Mouse (Mus musculus) ES-E14 (cell line): ENCODE measurements around the gene Ttc27. TPM values are rescaled to one million over a fixed set of nuclear protein-coding genes. Genes with fewer than 3 reads are reported as not detected.

Experiments
- DNase-seq: peaks from one replicate; pipeline ENCODE4 v3.0.0-alpha.2; 2013; ENCODE audit warnings: low read depth, low spot score
- H3K27ac ChIP-seq: 2 replicates; pipeline ENCODE4 v1.5.1; 2012; ENCODE audit warnings: low read depth, mild to moderate bottlenecking, low read length, moderate library complexity, mixed read lengths; ENCODE audit not compliant: poor library complexity, insufficient read depth, severe bottlenecking
- H3K36me3 ChIP-seq: 2 replicates; pipeline ENCODE4 v1.6.1; 2012; ENCODE audit warnings: mild to moderate bottlenecking, low read length, moderate library complexity, mixed read lengths; ENCODE audit not compliant: control insufficient read depth, poor library complexity, insufficient read depth, severe bottlenecking
- H3K4me1 ChIP-seq, 2 experiments: fragments of 150-350 bp in 1 of 2; sonication (generic) in 1 of 2; 2 replicates each; pipeline ENCODE4 v1.6.1; 2012; ENCODE audit warnings: low read length in 2 of 2, mild to moderate bottlenecking in 1 of 2, mixed read lengths in 1 of 2; ENCODE audit not compliant: control insufficient read depth in 2 of 2, insufficient read depth in 2 of 2, poor library complexity in 1 of 2
- H3K4me3 ChIP-seq, 2 experiments: fragments of 150-350 bp in 1 of 2; sonication (generic) in 1 of 2; 2 replicates each; pipeline ENCODE4 v1.5.1; 2012; ENCODE audit warnings: low read length in 2 of 2, low read depth in 1 of 2, mild to moderate bottlenecking in 1 of 2, mixed read lengths in 1 of 2; ENCODE audit not compliant: insufficient read depth in 1 of 2, poor library complexity in 1 of 2, severe bottlenecking in 1 of 2
- H3K9ac ChIP-seq: 2 replicates; pipeline ENCODE4 v1.6.1; 2012; ENCODE audit warnings: low read depth, mild to moderate bottlenecking, low read length, mixed read lengths; ENCODE audit not compliant: poor library complexity, insufficient read depth, severe bottlenecking
- H3K9me3 ChIP-seq: fragments of 150-350 bp; sonication (generic); 2 replicates; pipeline ENCODE4 v1.6.1; 2012; ENCODE audit warnings: low read depth, mild to moderate bottlenecking, low read length; ENCODE audit not compliant: control insufficient read depth, insufficient read depth
- CHD2 ChIP-seq: IDR thresholded peaks from 2 replicates; pipeline ENCODE4 v1.6.1; 2014; ENCODE audit warnings: mild to moderate bottlenecking, low read depth, low read length, inconsistent platforms
- HCFC1 ChIP-seq: IDR thresholded peaks from 2 replicates; pipeline ENCODE4 v1.6.1; 2012; ENCODE audit warnings: low read length, inconsistent platforms, borderline replicate concordance; ENCODE audit not compliant: insufficient read depth
- MAFK ChIP-seq: IDR thresholded peaks from 2 replicates; pipeline ENCODE4 v1.6.1; 2014; ENCODE audit warnings: mild to moderate bottlenecking, low read depth, low read length, inconsistent platforms; ENCODE audit not compliant: insufficient read depth
- ZC3H11A ChIP-seq: IDR thresholded peaks from 2 replicates; pipeline ENCODE4 v1.6.1; 2012; ENCODE audit warnings: low read depth, mild to moderate bottlenecking, inconsistent platforms, low read length, borderline replicate concordance
- ZNF384 ChIP-seq: IDR thresholded peaks from 2 replicates; pipeline ENCODE4 v1.6.1; 2012; ENCODE audit warnings: low read depth, low read length, inconsistent platforms
- in situ Hi-C, 2 experiments: fragments of 600-800 bp; cut with MboI; formaldehyde crosslinking; loops; one replicate each; pipeline ENCODE4 v1.15.1; 2025; ENCODE audit warnings: low sequenced_read_pairs in 2 of 2, inconsistent platforms in 1 of 2; ENCODE audit not compliant: unreplicated experiment in 2 of 2
- total RNA-seq: library from RNA; depleted of rRNA; stranded (reverse); fragments of 300-350 nt; gene quantifications from 2 replicates; pipeline ENCODE4 v1.2.3, GENCODE M21; 2012

The Ttc27 gene
- total RNA-seq, 1 experiment: 52.3 TPM

DNA sequence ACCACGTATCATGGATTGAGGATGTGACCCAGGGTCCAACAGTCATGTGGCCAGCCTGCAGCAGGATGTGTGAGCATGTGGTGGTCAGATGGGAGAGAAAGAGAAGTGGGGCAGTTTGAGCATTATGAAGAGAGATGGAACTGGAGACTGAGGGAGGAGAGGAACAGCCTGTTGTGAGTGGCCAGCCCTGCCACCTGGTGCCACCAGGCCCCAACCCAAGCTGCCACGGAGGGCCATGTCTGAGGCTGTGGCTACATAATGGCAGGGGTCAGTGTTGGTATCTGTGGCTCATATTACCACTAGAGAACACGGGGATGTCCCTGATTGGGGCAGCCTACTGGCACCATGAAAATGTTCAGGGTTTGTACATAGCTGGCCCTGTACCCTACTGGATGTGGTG, 2.4 kb upstream of the Ttc27 start:
- Histone ChIP-seq H3K9ac (no peak overlapping the region), H3K36me3 (no peaks in the 10 kb centered on the region; the same call in 1 of the 2 replicates), H3K27ac (no peak overlapping the region), H3K4me3 (no peak overlapping the region), H3K4me1 (no peaks in the 10 kb centered on the region), H3K9me3 (no peaks in the 10 kb centered on the region)
- in situ Hi-C loops: no loop called here
- no peak for TF ChIP-seq ZNF384
- TF ChIP-seq ZC3H11A: no peak
- TF ChIP-seq HCFC1: no peak
- TF ChIP-seq MAFK: no peak
- no peak for TF ChIP-seq CHD2
- DNase-seq: no peak

DNA sequence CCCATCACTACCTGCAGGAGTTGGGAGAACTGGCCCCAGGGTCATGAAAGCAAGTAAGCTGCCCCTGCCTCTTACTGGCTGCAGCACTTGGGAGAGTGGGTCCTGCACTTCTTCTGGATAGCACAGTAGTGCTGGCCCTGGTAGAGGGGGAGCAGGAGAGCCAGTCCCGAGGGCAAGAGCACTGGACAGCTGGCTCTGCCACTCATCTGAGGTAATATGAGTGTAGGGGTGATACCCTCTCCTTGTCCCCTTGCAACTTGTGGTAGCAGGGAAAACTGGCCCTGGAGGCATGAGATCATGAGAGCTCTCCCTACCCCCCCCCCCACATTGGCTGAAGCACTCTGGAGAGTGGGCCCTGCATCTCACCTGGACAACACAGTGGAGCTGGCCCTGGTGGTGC, 1.8 kb upstream of the Ttc27 start:
- no peak overlapping the region for H3K9ac ChIP-seq
- H3K27ac ChIP-seq: no peak overlapping the region

DNA sequence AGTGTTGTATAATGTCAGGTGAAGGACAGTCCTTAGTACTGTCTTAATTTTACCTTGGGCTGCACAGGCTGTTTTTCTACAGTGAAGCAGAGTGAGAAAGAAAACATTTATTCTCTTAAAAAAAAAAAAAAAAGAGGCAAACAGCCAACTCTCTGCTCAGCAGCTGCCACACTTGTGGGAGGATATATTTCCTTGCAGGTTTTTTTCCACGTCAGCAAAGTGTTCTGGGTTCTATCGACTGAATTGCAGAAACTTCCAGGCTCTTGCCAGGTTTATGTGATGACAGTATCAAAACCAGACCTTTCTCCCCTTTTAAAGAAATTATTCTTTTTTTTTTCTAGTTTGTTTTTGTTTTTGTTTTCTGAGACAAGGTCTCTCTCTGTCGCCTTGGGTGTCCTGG, 889 bp upstream of the Ttc27 start:
- Histone ChIP-seq H3K9me3 (no peaks in the 10 kb centered on the region), H3K4me1 (no peaks in the 10 kb centered on the region), H3K36me3 (peaks cover 1% of the 10 kb centered on the region), H3K4me3 (peak overlapping the region in 1 of 2 experiments; percentile 97; a peak in 2 of 4 replicates), H3K27ac (no peak overlapping the region), H3K9ac (no peak overlapping the region)
- in situ Hi-C loops: no loop called here
- no peak for DNase-seq
- no peak for TF ChIP-seq HCFC1
- TF ChIP-seq ZC3H11A: no peak
- no peak for TF ChIP-seq ZNF384
- TF ChIP-seq MAFK: no peak
- no peak for TF ChIP-seq CHD2

More for the DNA sequence above, 1.8 kb upstream of the Ttc27 start:
- in situ Hi-C loops: no loop called here
- Histone ChIP-seq H3K4me3 (no peak overlapping the region), H3K36me3 (no peaks in the 10 kb centered on the region; the same call in 1 of the 2 replicates), H3K4me1 (no peaks in the 10 kb centered on the region), H3K9me3 (no peaks in the 10 kb centered on the region)
- TF ChIP-seq ZNF384 (no peak), ZC3H11A (no peak), MAFK (no peak), CHD2 (no peak), HCFC1 (no peak)
- no peak for DNase-seq

DNA sequence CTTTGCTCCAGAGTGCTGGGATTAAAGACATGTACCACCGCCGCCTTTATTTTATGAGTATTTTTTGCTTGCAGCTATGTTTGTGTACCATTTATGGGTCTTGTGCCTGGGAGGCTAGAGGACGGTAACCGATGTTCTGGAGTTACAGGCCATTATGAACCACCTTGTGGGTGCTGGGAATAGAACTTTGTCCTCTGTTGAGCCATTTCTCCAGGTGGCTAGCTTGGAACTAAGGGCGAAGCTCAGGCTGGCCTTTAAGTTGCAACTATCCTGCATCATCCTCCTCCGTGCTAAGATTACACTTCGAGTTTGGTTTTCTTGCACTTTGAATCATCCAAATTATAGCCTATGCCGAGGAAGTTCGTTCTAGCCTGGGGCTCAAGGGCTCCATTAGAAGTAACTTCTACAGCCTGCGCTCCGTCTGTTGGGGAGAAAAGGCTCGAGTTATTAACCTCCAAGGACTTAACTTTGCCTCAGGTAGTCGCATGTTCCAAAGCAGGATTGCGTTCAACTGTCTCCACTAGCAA, 378 bp upstream of the Ttc27 start:
- H3K9me3 ChIP-seq: no peaks in the 10 kb centered on the region
- H3K4me1 ChIP-seq: no peaks in the 10 kb centered on the region
- peaks cover 3% of the 10 kb centered on the region for H3K36me3 ChIP-seq
- no peak for DNase-seq
- peak overlapping the region; percentile 80 to 97 for H3K4me3 ChIP-seq
- in situ Hi-C loops: no loop called here
- peak overlapping the region; percentile 78 for H3K9ac ChIP-seq
- H3K27ac ChIP-seq: no peak overlapping the region
- TF ChIP-seq ZNF384 (no peak), ZC3H11A (no peak), CHD2 (no peak), MAFK (no peak), HCFC1 (no peak)

DNA sequence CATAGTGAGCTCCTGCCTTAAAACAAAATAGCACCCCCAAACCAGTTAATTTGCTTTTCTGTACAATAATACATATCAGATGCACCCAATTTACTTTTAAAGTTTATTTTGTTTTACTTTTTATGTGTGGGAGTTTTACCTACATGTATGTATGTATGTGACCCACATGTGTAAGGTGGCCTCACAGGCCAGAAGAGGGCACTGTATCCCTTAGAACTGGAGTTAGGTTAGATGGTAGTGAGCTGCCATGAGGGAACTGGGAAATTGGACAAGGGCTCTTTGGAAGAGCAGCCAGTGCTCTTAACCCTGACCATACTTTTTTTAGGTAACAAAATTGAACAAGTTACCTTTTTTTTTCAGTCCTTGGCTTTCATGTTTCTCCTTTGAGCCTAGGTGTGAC, 15.3 kb downstream of the Ttc27 start:
- in situ Hi-C loops: no loop called here
- Histone ChIP-seq H3K4me1 (no peaks in the 10 kb centered on the region), H3K36me3 (peaks cover 8% of the 10 kb centered on the region; the same call in 1 of the 2 replicates), H3K9me3 (no peaks in the 10 kb centered on the region), H3K4me3 (no peak overlapping the region), H3K9ac (no peak overlapping the region), H3K27ac (no peak overlapping the region)
- TF ChIP-seq HCFC1 (no peak), ZC3H11A (no peak), MAFK (no peak), CHD2 (no peak), ZNF384 (no peak)
- no peak for DNase-seq
